Mouse (Mus musculus) gastrocnemius, postnatal 14 days (tissue): Measurements from ENCODE around the gene Slc26a9. TPM values are rescaled to one million over a fixed set of nuclear protein-coding genes. Genes with fewer than 3 reads are reported as not detected.

Experiments used
- DNase-seq: peaks from one replicate; pipeline ENCODE4 v3.0.0; 2021; ENCODE audit warnings: mixed read lengths
- intact Hi-C: fragments of 180-260 bp; cut with DNase I; formaldehyde crosslinking; loops from one replicate; pipeline ENCODE4 v1.15.1; 2025; ENCODE audit warnings: low total_unique reads
- long read RNA-seq, 2 experiments: library from polyadenylated mRNA; stranded (forward); transcript quantifications; one replicate each; pipeline ENCODE4 v2.0.0; 2021
- total RNA-seq, 2 experiments: library from RNA; stranded (reverse); gene quantifications; 2 replicates each; pipeline ENCODE4 v1.2.3; 2021

The Slc26a9 gene
- not detected for total RNA-seq
- long read RNA-seq, experiment 1 = 0 reads
- long read RNA-seq, experiment 2 = 0 reads

DNA sequence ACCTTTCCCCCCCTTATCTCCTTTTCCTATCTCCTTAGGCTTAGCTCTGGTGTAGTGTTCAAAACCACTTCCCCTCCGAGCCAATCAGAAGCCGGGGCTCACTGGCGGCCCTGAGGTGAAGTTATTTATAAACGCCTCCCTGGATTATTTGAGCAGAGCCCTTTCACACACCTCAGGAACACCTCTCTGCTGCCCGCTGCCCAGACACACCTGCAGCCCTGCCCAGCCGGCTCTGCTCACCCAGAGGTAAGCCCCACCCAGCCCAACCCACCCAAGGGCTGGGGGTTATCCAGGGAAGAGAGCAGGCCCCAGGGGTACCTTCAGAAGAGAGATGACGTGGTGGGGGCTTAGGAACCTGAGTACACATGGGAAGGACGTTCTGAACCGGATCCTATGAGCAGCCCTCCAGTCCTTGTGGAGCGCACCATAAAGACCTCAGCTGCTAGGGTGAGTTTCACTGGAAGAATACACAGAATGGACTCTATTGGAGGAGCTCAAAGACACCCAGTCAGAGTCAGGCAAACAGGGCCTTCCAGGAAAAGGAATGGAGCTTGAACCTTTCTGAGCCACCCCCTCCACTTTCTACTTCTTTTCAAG lies at the start of gene Slc26a9:
TSS of gene Slc26a9 (plus strand) at position 155 of the 597 bp plus-strand sequence.
- DNase-seq = no peak
- intact Hi-C loops = loop anchor here (2.0 kb wide), 1 partner anchor 23 kb away; no protein-coding TSS in a partner anchor

GRCm38 (mm10) chr1:131695308-131695707 lies 48.5 kb upstream of the Slc26a9 start:
- intact Hi-C loops = no loop called here
- no peak for DNase-seq

GRCm38 (mm10) chr1:131696325-131696724 lies 47.5 kb upstream of the Slc26a9 start:
- intact Hi-C loops = no loop called here
- no peak for DNase-seq

GRCm38 (mm10) chr1:131698770-131699169 lies 45.1 kb upstream of the Slc26a9 start:
- DNase-seq = no peak
- intact Hi-C loops = no loop called here

GRCm38 (mm10) chr1:131699642-131700041 lies 44.2 kb upstream of the Slc26a9 start:
- no peak for DNase-seq

GRCm38 (mm10) chr1:131700447-131700846 lies 43.4 kb upstream of the Slc26a9 start:
- intact Hi-C loops = no loop called here
- DNase-seq = no peak

More at GRCm38 (mm10) chr1:131699642-131700041, 44.2 kb upstream of the Slc26a9 start:
- intact Hi-C loops = no loop called here

GRCm38 (mm10) chr1:131701391-131701790 lies 42.4 kb upstream of the Slc26a9 start:
- DNase-seq = no peak
- intact Hi-C loops = no loop called here

- intact Hi-C loops = no loop called here
- no peak for DNase-seq
Measured at GRCm38 (mm10) chr1:131702094-131702766, 41.6 kb upstream of the Slc26a9 start.

DNA sequence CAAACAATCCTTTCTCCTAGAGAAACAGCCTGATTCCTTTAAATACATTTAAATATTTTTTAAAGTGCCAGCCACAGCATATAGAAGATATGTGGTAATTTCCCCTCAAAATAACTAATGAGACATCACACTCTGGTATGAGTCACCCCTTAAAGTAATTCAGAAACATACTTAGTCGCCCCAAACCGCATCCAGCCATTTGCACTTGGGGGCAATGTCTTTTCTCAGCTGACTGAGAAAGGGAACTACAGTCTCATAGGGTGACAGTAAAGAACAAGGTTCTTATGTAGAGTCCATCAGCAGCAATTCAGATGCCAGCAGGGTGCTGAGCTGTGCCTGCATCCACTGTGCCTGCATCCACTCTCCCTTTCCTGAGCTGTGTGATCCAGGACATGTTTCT lies 40.3 kb upstream of the Slc26a9 start:
- intact Hi-C loops = no loop called here

DNA sequence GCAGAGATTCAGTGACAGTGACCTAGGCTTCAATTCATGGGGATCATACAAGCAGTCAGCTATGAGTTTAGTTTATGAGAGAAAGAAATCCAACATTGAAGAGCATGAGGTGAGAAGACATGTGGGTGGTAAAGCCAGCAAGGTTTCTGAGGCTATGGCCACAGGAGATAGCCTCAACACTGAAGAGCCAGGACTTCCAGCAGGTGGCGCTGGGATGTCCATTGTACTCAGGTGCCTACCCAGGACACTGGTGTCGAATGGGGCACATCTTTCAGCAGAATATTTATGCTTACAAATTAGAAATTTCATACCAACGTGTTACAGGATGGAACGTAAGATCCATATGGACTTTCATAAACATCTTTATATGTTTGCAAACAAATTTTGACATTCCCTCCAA lies 35.5 kb upstream of the Slc26a9 start:
- DNase-seq = peak; percentile 66
- intact Hi-C loops = loop anchor here (5.0 kb wide), 1 partner anchor 139 kb away; no protein-coding TSS in a partner anchor

More for the DNA sequence above, 40.3 kb upstream of the Slc26a9 start:
- no peak for DNase-seq

GRCm38 (mm10) chr1:131711518-131711917 lies 32.3 kb upstream of the Slc26a9 start:
- DNase-seq = no peak
- intact Hi-C loops = no loop called here

DNA sequence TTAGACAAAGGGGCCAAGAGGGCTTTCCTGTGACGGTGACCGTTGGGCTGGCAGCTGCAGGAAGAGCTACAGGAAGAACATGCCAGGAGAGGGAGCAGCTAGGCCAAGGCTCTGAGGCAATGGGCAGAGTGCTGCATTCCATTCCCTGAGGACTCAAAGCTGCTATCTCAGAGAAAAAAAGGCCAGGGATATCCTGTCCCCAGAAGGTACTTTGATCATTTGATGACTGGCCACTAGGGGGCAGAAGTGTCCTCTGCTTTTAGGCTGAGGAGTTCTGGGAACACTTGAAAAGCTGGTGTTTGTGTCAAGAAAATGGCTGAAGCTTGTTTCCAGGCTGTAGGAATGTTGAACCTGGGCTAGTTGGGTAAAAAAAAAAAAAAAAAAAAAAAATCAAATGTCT lies 31.4 kb upstream of the Slc26a9 start:
- peak; percentile 85 for DNase-seq
- intact Hi-C loops = no loop called here

DNA sequence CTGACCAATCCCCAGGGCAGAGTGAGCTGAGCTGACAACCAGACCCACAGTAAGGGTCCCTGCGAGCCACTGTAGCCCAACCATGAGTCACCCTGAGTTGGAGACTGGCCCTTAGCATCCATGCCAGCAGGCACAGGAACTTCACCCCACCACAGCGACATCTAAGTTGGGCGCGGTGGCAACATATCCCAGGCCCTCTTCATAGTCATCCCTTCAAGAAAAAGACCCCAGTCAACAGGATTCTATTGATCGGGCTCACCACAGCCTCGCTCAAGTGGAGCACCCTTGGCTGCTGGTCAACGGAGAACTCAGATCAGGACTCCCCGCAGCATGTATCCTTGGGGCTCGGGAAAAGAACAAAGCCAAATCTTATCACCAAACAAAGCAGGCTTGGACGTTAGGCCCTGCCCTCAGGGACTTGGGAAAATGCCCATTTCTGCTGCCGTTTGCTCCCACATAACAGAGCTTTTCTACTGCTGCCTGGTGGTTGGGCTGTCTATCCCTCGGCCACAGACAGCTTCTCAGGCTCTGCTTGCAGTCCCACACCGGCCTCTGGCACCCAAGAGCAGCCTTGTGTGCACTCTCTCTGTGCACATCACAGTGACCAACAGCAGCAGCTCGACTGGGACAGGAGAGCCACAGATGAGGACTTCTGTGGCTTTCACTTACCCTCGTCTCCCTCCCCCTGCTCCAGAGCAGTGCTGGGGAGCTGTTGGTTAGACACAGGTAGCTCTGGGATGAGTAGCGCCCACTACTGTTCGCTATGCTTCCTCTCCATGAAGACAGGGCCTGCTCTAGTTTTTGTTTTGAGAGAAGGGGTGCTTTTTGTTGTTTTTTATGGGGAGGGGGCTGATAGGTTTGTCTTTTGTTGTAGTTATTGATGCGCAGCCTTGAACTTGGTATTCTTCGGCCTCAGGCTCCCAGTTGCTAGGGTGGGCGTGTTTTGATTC lies 29.2 kb upstream of the Slc26a9 start:
- intact Hi-C loops = loop anchor here (2.0 kb wide), 1 partner anchor 50 kb away; no protein-coding TSS in a partner anchor

GRCm38 (mm10) chr1:131718952-131719694 lies 24.7 kb upstream of the Slc26a9 start:
- intact Hi-C loops = no loop called here

More for the DNA sequence above, 29.2 kb upstream of the Slc26a9 start:
- peak; percentile 37 for DNase-seq

GRCm38 (mm10) chr1:131721989-131722388 lies 21.8 kb upstream of the Slc26a9 start:
- intact Hi-C loops = loop anchor here (2.0 kb wide), 1 partner anchor 21 kb away; no protein-coding TSS in a partner anchor
- DNase-seq = peak; percentile 49

More at GRCm38 (mm10) chr1:131718952-131719694, 24.7 kb upstream of the Slc26a9 start:
- DNase-seq = no peak

- intact Hi-C loops = no loop called here
- DNase-seq = no peak
Measured at GRCm38 (mm10) chr1:131723549-131723948, 20.3 kb upstream of the Slc26a9 start.

GRCm38 (mm10) chr1:131726586-131726985 lies 17.2 kb upstream of the Slc26a9 start:
- intact Hi-C loops = no loop called here
- DNase-seq = no peak

GRCm38 (mm10) chr1:131730639-131731437 lies 13.0 kb upstream of the Slc26a9 start:
- intact Hi-C loops = no loop called here
- DNase-seq = no peak
